Mouse (Mus musculus): Measurements from ENCODE around the gene Entpd7.

DNA sequence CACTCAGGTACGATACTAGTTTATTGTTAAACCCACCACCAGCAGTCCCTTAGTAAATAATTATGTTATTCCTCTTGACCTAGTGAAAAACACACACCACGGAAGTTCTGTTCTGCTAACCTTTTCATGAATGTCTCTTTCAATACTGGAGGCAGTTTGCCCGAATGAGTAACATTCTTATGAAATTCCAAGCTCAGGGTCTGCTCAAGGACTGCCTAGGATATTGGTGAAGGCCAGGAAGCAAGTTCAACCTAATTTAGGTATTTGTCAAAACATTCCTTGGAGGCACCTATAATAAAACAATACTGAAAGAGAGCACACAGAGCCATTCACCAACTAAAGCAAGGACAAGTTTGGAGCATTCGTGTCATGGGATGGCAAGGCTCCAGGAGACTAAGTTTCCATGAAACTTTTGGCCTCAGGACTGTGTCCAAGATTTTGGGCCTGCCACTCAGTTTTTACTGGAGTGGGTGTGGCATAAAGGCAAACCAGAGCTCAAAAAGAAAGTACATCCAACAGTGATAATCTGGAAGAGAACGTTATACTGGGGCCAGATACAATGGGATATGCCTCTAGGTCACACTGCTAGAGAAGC, 80.0 kb downstream of the Entpd7 start:
- no peak for TF ChIP-seq MAX (IDR thresholded peaks at IDR 0.05)
- TF ChIP-seq CTCF (IDR thresholded peaks at IDR 0.05; ENCODE audit: control insufficient read depth, insufficient read depth, insufficient read length), result no peak
- no peak for TF ChIP-seq USF1 (IDR thresholded peaks at IDR 0.05; ENCODE audit: low read depth)
- TF ChIP-seq MYOG (IDR thresholded peaks at IDR 0.05; ENCODE audit: control insufficient read depth, extremely low read depth, insufficient read length), result no peak

All from C2C12 (cell line).